Mouse (Mus musculus): ENCODE data around the gene Acot3.

DNA sequence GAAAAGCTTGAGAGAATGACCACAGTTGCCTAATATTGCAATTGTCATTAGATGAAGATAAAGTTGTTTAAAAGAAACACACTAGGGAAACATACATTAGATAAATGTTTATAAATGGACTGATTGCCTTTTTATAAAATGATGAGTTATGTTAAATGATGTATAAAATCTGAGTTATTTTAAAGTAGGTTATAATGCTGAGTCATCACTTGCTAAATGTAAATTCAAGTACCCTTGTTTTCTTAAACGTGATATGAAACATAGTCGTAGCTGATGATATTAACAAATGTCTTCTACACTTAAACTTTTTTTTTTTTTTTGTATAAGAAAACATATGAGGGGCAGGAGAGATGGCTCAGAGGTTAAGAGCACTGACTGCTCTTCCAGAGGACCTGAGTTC is 11.9 kb downstream of the Acot3 start:
- TF ChIP-seq CTCF (conservative IDR thresholded peaks at IDR 0.05; ENCODE audit: low read length) (no peak), NANOG (IDR thresholded peaks at IDR 0.05; ENCODE audit: borderline replicate concordance, low read length) (no peak)
